Mouse (Mus musculus): ENCODE data around the gene Adm. TPM values are rescaled to one million over a fixed set of nuclear protein-coding genes. Genes with fewer than 3 reads are reported as not detected.

The Adm gene
- total RNA-seq, 1 experiment: 6.2 TPM

- H3K9ac ChIP-seq (ENCODE audit: insufficient read depth, low read depth, low read length, poor library complexity, severe bottlenecking): no peak overlapping the region
- H3K4me3 ChIP-seq (ENCODE audit: insufficient read depth in 1 of 2, low read depth in 1 of 2, low read length in 2 of 2, poor library complexity in 1 of 2, severe bottlenecking in 1 of 2): no peak overlapping the region
- H3K27ac ChIP-seq (ENCODE audit: insufficient read depth, low read depth, low read length, poor library complexity, severe bottlenecking): no peak overlapping the region
- in situ Hi-C loops (cut with MboI; ENCODE audit: low sequenced_read_pairs in 2 of 2, unreplicated experiment in 2 of 2): loop anchor here (25.0 kb wide), 2 partner anchors 262 to 487 kb away; no protein-coding TSS in a partner anchor
- no peak for DNase-seq (ENCODE audit: low read depth, low spot score)
- H3K4me1 ChIP-seq (ENCODE audit: control insufficient read depth in 2 of 2, insufficient read depth in 2 of 2, low read length in 2 of 2, poor library complexity in 1 of 2): peaks cover 0 to 2% of the 10 kb centered on the region in 2 experiments; a peak in 2 of 4 replicates
- TF ChIP-seq HCFC1 (IDR thresholded peaks at IDR 0.05; ENCODE audit: borderline replicate concordance, insufficient read depth, low read length) (no peak), CHD2 (IDR thresholded peaks at IDR 0.05; ENCODE audit: low read depth, low read length) (no peak), ZC3H11A (IDR thresholded peaks at IDR 0.05; ENCODE audit: borderline replicate concordance, low read depth, low read length) (no peak), ZNF384 (IDR thresholded peaks at IDR 0.05; ENCODE audit: low read depth, low read length) (no peak), MAFK (IDR thresholded peaks at IDR 0.05; ENCODE audit: insufficient read depth, low read depth, low read length) (no peak)
- H3K36me3 ChIP-seq (ENCODE audit: control insufficient read depth, insufficient read depth, low read length, poor library complexity, severe bottlenecking): no peaks in the 10 kb centered on the region
- H3K9me3 ChIP-seq (ENCODE audit: control insufficient read depth, insufficient read depth, low read depth, low read length): no peaks in the 10 kb centered on the region
Observed at GRCm38 (mm10) chr7:110649133-110649987, 21.9 kb downstream of the Adm start.

- DNase-seq (ENCODE audit: low read depth, low spot score): no peak
- in situ Hi-C loops (cut with MboI; ENCODE audit: low sequenced_read_pairs in 2 of 2, unreplicated experiment in 2 of 2): no loop called here
- TF ChIP-seq HCFC1 (IDR thresholded peaks at IDR 0.05; ENCODE audit: borderline replicate concordance, insufficient read depth, low read length): no peak
- TF ChIP-seq CHD2 (IDR thresholded peaks at IDR 0.05; ENCODE audit: low read depth, low read length): no peak
- TF ChIP-seq ZNF384 (IDR thresholded peaks at IDR 0.05; ENCODE audit: low read depth, low read length): no peak
- TF ChIP-seq ZC3H11A (IDR thresholded peaks at IDR 0.05; ENCODE audit: borderline replicate concordance, low read depth, low read length): no peak
- no peak for TF ChIP-seq MAFK (IDR thresholded peaks at IDR 0.05; ENCODE audit: insufficient read depth, low read depth, low read length)
- Histone ChIP-seq H3K9me3 (ENCODE audit: control insufficient read depth, insufficient read depth, low read depth, low read length) (no peaks in the 10 kb centered on the region), H3K27ac (ENCODE audit: insufficient read depth, low read depth, low read length, poor library complexity, severe bottlenecking) (no peak overlapping the region), H3K4me1 (ENCODE audit: control insufficient read depth in 2 of 2, insufficient read depth in 2 of 2, low read length in 2 of 2, poor library complexity in 1 of 2) (peaks cover 0 to 2% of the 10 kb centered on the region in 2 experiments; a peak in 2 of 4 replicates), H3K9ac (ENCODE audit: insufficient read depth, low read depth, low read length, poor library complexity, severe bottlenecking) (no peak overlapping the region), H3K4me3 (ENCODE audit: insufficient read depth in 1 of 2, low read depth in 1 of 2, low read length in 2 of 2, poor library complexity in 1 of 2, severe bottlenecking in 1 of 2) (no peak overlapping the region), H3K36me3 (ENCODE audit: control insufficient read depth, insufficient read depth, low read length, poor library complexity, severe bottlenecking) (no peaks in the 10 kb centered on the region)
Observed at GRCm38 (mm10) chr7:110650491-110650890, 23.0 kb downstream of the Adm start.

GRCm38 (mm10) chr7:110651091-110651490 lies 23.6 kb downstream of the Adm start:
- TF ChIP-seq HCFC1 (IDR thresholded peaks at IDR 0.05; ENCODE audit: borderline replicate concordance, insufficient read depth, low read length) (no peak), ZC3H11A (IDR thresholded peaks at IDR 0.05; ENCODE audit: borderline replicate concordance, low read depth, low read length) (no peak), MAFK (IDR thresholded peaks at IDR 0.05; ENCODE audit: insufficient read depth, low read depth, low read length) (no peak), ZNF384 (IDR thresholded peaks at IDR 0.05; ENCODE audit: low read depth, low read length) (no peak), CHD2 (IDR thresholded peaks at IDR 0.05; ENCODE audit: low read depth, low read length) (no peak)
- DNase-seq (ENCODE audit: low read depth, low spot score): no peak
- Histone ChIP-seq H3K9ac (ENCODE audit: insufficient read depth, low read depth, low read length, poor library complexity, severe bottlenecking) (no peak overlapping the region), H3K4me3 (ENCODE audit: insufficient read depth in 1 of 2, low read depth in 1 of 2, low read length in 2 of 2, poor library complexity in 1 of 2, severe bottlenecking in 1 of 2) (no peak overlapping the region), H3K9me3 (ENCODE audit: control insufficient read depth, insufficient read depth, low read depth, low read length) (no peaks in the 10 kb centered on the region), H3K36me3 (ENCODE audit: control insufficient read depth, insufficient read depth, low read length, poor library complexity, severe bottlenecking) (no peaks in the 10 kb centered on the region), H3K4me1 (ENCODE audit: control insufficient read depth in 2 of 2, insufficient read depth in 2 of 2, low read length in 2 of 2, poor library complexity in 1 of 2) (peaks cover 0 to 2% of the 10 kb centered on the region in 2 experiments; a peak in 2 of 4 replicates), H3K27ac (ENCODE audit: insufficient read depth, low read depth, low read length, poor library complexity, severe bottlenecking) (no peak overlapping the region)
- in situ Hi-C loops (cut with MboI; ENCODE audit: low sequenced_read_pairs in 2 of 2, unreplicated experiment in 2 of 2): no loop called here

- Histone ChIP-seq H3K4me3 (ENCODE audit: insufficient read depth in 1 of 2, low read depth in 1 of 2, low read length in 2 of 2, poor library complexity in 1 of 2, severe bottlenecking in 1 of 2) (no peak overlapping the region), H3K27ac (ENCODE audit: insufficient read depth, low read depth, low read length, poor library complexity, severe bottlenecking) (no peak overlapping the region), H3K9ac (ENCODE audit: insufficient read depth, low read depth, low read length, poor library complexity, severe bottlenecking) (no peak overlapping the region), H3K9me3 (ENCODE audit: control insufficient read depth, insufficient read depth, low read depth, low read length) (no peaks in the 10 kb centered on the region), H3K4me1 (ENCODE audit: control insufficient read depth in 2 of 2, insufficient read depth in 2 of 2, low read length in 2 of 2, poor library complexity in 1 of 2) (no peaks in the 10 kb centered on the region), H3K36me3 (ENCODE audit: control insufficient read depth, insufficient read depth, low read length, poor library complexity, severe bottlenecking) (no peaks in the 10 kb centered on the region)
- in situ Hi-C loops (cut with MboI; ENCODE audit: low sequenced_read_pairs in 2 of 2, unreplicated experiment in 2 of 2): no loop called here
- TF ChIP-seq ZNF384 (IDR thresholded peaks at IDR 0.05; ENCODE audit: low read depth, low read length) (no peak), ZC3H11A (IDR thresholded peaks at IDR 0.05; ENCODE audit: borderline replicate concordance, low read depth, low read length) (no peak), CHD2 (IDR thresholded peaks at IDR 0.05; ENCODE audit: low read depth, low read length) (no peak), HCFC1 (IDR thresholded peaks at IDR 0.05; ENCODE audit: borderline replicate concordance, insufficient read depth, low read length) (no peak), MAFK (IDR thresholded peaks at IDR 0.05; ENCODE audit: insufficient read depth, low read depth, low read length) (no peak)
- no peak for DNase-seq (ENCODE audit: low read depth, low spot score)
Observed at GRCm38 (mm10) chr7:110655230-110655629, 27.8 kb downstream of the Adm start.
